Mouse (Mus musculus): ENCODE results near the gene Stac3. TPM values are rescaled to one million over a fixed set of nuclear protein-coding genes. Genes with fewer than 3 reads are reported as not detected.

Gene Stac3
- polyA plus RNA-seq, 1 experiment, result not detected

GRCm38 (mm10) chr10:127519041-127519701, 17.7 kb downstream of the Stac3 start:
- 93% methylated on average over 26 of the region's 26 CpGs for WGBS
- peaks cover 19% of the 10 kb centered on the region for H3K4me1 ChIP-seq (ENCODE audit: control insufficient read depth, insufficient read depth, low read length)
- H3K4me3 ChIP-seq (ENCODE audit: insufficient read depth, low read depth, low read length), result no peak overlapping the region
- no peak overlapping the region for H3K27ac ChIP-seq (ENCODE audit: insufficient read depth, low read depth, low read length)
- TF ChIP-seq CTCF (IDR thresholded peaks at IDR 0.05; ENCODE audit: insufficient read depth, low read depth, low read length) (no peak), POLR2A (IDR thresholded peaks at IDR 0.05; ENCODE audit: insufficient read depth, low read depth, low read length) (no peak)

GRCm38 (mm10) chr10:127519903-127520713, 18.6 kb downstream of the Stac3 start:
- peaks cover 21% of the 10 kb centered on the region for H3K4me1 ChIP-seq (ENCODE audit: control insufficient read depth, insufficient read depth, low read length)
- TF ChIP-seq CTCF (IDR thresholded peaks at IDR 0.05; ENCODE audit: insufficient read depth, low read depth, low read length) (no peak), POLR2A (IDR thresholded peaks at IDR 0.05; ENCODE audit: insufficient read depth, low read depth, low read length) (no peak)
- no peak overlapping the region for H3K4me3 ChIP-seq (ENCODE audit: insufficient read depth, low read depth, low read length)
- 96% methylated on average over 37 of the region's 37 CpGs for WGBS
- H3K27ac ChIP-seq (ENCODE audit: insufficient read depth, low read depth, low read length), result no peak overlapping the region

GRCm38 (mm10) chr10:127520714-127521357, 19.4 kb downstream of the Stac3 start:
- no peak for TF ChIP-seq CTCF (IDR thresholded peaks at IDR 0.05; ENCODE audit: insufficient read depth, low read depth, low read length)
- TF ChIP-seq POLR2A (IDR thresholded peaks at IDR 0.05; ENCODE audit: insufficient read depth, low read depth, low read length), result no peak
- Histone ChIP-seq H3K27ac (ENCODE audit: insufficient read depth, low read depth, low read length) (no peak overlapping the region), H3K4me3 (ENCODE audit: insufficient read depth, low read depth, low read length) (no peak overlapping the region), H3K4me1 (ENCODE audit: control insufficient read depth, insufficient read depth, low read length) (peaks cover 23% of the 10 kb centered on the region)
- 90% methylated on average over 20 of the region's 20 CpGs for WGBS

GRCm38 (mm10) chr10:127521611-127522080, 20.2 kb downstream of the Stac3 start:
- TF ChIP-seq POLR2A (IDR thresholded peaks at IDR 0.05; ENCODE audit: insufficient read depth, low read depth, low read length) (no peak), CTCF (IDR thresholded peaks at IDR 0.05; ENCODE audit: insufficient read depth, low read depth, low read length) (no peak)
- Histone ChIP-seq H3K27ac (ENCODE audit: insufficient read depth, low read depth, low read length) (no peak overlapping the region), H3K4me3 (ENCODE audit: insufficient read depth, low read depth, low read length) (peak overlapping the region; percentile 61), H3K4me1 (ENCODE audit: control insufficient read depth, insufficient read depth, low read length) (peaks cover 31% of the 10 kb centered on the region)
- 9% methylated on average over 12 of the region's 12 CpGs for WGBS

- peaks cover 35% of the 10 kb centered on the region for H3K4me1 ChIP-seq (ENCODE audit: control insufficient read depth, insufficient read depth, low read length)
- no peak for TF ChIP-seq CTCF (IDR thresholded peaks at IDR 0.05; ENCODE audit: insufficient read depth, low read depth, low read length)
- no peak for TF ChIP-seq POLR2A (IDR thresholded peaks at IDR 0.05; ENCODE audit: insufficient read depth, low read depth, low read length)
- under 1% methylated on average over 21 of the region's 21 CpGs for WGBS
- H3K27ac ChIP-seq (ENCODE audit: insufficient read depth, low read depth, low read length), result no peak within 1 kb of the TSS
- H3K4me3 ChIP-seq (ENCODE audit: insufficient read depth, low read depth, low read length), result peak within 1 kb of the TSS; percentile 61
Measured at GRCm38 (mm10) chr10:127522088-127522581, 20.6 kb downstream of the Stac3 start, which contains the start of gene Shmt2. Shmt2 (minus strand) TSS chr10:127522444.

GRCm38 (mm10) chr10:127524646-127525255, 23.3 kb downstream of the Stac3 start:
- Histone ChIP-seq H3K4me3 (ENCODE audit: insufficient read depth, low read depth, low read length) (no peak overlapping the region), H3K4me1 (ENCODE audit: control insufficient read depth, insufficient read depth, low read length) (peaks cover 50% of the 10 kb centered on the region), H3K27ac (ENCODE audit: insufficient read depth, low read depth, low read length) (no peak overlapping the region)
- TF ChIP-seq CTCF (IDR thresholded peaks at IDR 0.05; ENCODE audit: insufficient read depth, low read depth, low read length) (no peak), POLR2A (IDR thresholded peaks at IDR 0.05; ENCODE audit: insufficient read depth, low read depth, low read length) (no peak)
- 8% methylated on average over 23 of the region's 23 CpGs for WGBS

GRCm38 (mm10) chr10:127526048-127526447, 24.6 kb downstream of the Stac3 start:
- 10% methylated on average over 26 of the region's 26 CpGs for WGBS
- Histone ChIP-seq H3K4me3 (ENCODE audit: insufficient read depth, low read depth, low read length) (no peak overlapping the region), H3K4me1 (ENCODE audit: control insufficient read depth, insufficient read depth, low read length) (peaks cover 47% of the 10 kb centered on the region), H3K27ac (ENCODE audit: insufficient read depth, low read depth, low read length) (no peak overlapping the region)
- TF ChIP-seq POLR2A (IDR thresholded peaks at IDR 0.05; ENCODE audit: insufficient read depth, low read depth, low read length) (no peak), CTCF (IDR thresholded peaks at IDR 0.05; ENCODE audit: insufficient read depth, low read depth, low read length) (no peak)

- WGBS, result 10% methylated on average over 26 of the region's 26 CpGs
- H3K27ac ChIP-seq (ENCODE audit: insufficient read depth, low read depth, low read length), result no peak overlapping the region
- no peak overlapping the region for H3K4me3 ChIP-seq (ENCODE audit: insufficient read depth, low read depth, low read length)
- TF ChIP-seq POLR2A (IDR thresholded peaks at IDR 0.05; ENCODE audit: insufficient read depth, low read depth, low read length) (no peak), CTCF (IDR thresholded peaks at IDR 0.05; ENCODE audit: insufficient read depth, low read depth, low read length) (no peak)
- H3K4me1 ChIP-seq (ENCODE audit: control insufficient read depth, insufficient read depth, low read length), result peaks cover 43% of the 10 kb centered on the region
Measured at GRCm38 (mm10) chr10:127526681-127527080, 25.2 kb downstream of the Stac3 start.
